Mouse (Mus musculus) left cerebral cortex, adult 11 months (tissue): ENCODE results near the gene Fancf.

Experiments
- DNase-seq: peaks from one replicate; pipeline ENCODE4 v3.0.0; 2022; ENCODE audit warnings: low spot score

The Fancf gene

GRCm38 (mm10) chr7:51840515-51840914 is 21.6 kb downstream of the Fancf start:
- DNase-seq, result no peak

DNA sequence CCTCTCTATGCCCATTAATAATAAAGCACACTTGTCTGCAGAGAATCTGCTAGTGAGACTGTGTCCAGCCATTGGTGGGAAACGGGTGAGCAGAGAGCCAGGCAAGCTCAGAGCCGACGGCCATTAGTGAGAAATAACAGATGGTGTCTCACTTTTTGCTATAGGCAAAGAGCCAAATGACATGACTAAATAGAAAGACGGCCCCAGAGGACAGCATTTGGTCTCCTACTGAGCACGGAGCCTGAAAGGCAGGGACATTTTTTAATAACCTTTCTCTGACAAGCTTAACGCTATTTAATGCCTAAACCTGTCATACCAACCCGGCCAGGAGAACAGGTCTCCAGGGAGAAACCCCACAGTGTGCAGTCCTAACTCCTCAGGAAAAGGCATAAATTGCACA is 30.1 kb downstream of the Fancf start:
- no peak for DNase-seq

DNA sequence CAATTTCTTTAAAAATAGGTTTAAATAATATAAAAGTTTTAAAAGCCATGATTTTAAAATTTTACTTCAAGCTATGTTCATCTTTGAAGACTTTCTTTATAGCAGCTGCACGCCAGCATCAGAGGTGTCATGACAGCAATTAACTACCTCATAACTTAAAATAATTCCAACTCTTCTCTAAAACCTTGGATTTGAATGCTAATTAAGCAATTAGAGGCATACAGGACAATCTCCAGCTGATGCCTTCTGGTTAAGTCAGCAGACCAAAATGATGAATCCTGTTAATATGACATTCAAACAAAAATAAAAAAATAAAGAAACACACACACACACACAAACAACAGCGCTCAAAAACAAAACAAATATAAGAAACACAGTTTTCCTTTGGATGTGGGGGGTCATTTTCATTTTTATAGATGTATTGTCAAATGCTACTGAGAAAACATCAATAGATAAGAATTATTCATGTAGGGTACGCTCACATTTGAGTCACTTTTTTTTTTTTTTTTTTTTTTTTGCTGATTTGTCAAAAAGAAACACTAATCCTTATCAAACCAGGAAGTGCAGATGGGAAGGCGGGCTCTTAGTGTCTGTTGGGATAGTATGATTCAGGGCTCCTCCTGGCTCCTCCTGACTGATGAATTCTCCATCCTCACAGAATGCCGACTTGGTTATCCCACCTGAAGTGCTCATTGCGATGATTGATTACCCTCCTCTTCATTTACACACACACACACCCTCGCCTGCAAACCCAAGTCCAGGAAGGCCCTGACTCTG is 38.3 kb downstream of the Fancf start:
- no peak for DNase-seq

DNA sequence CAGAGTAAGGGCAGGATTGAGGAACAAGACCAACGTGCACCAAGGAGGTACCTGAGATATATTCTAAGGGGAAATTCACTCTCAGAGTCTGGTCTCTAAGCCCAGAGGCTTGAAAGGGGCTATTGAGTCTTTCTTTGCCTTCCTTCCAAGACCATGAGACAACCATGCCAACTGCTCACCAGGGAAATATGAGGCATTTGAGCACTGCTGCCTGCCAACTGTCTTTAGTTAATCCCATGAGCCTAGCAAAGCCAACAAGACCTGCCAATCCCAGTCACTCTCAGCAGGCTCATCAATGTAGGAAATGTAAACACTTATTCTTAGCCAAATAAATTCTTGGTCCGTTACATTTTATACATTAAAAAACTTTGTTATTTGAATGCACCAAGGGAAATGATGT is 40.6 kb downstream of the Fancf start:
- no peak for DNase-seq

GRCm38 (mm10) chr7:51819891-51820290 is 42.2 kb downstream of the Fancf start:
- peak; percentile 23 for DNase-seq

GRCm38 (mm10) chr7:51818251-51818974 is 43.7 kb downstream of the Fancf start:
- DNase-seq, result no peak

DNA sequence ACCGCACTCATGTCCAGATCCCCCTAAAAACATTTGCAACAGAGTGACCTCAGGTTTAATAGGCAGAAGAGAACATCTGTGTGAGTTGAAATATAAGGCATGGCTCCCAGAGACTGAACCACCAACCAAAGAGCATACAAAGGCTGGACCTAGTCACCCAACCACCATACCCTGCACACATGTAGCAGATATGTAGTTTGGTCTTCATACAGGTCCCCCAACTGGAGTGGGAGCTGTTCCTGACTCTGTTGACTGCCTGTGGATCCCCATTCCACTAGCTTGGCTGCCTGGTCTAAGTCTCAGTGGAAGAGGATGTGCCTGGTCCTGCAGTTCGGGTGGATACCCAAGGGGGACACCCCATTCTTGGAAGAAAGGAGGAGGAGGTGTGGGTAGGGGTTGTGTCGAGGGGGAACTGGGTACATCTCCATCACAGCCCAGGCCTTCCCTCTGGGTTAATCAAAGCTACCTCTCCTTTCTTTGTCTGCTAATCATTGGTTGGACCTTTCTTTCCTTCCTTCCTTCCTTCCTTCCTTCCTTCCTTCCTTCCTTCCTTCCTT is 45.7 kb downstream of the Fancf start:
- DNase-seq, result no peak

DNA sequence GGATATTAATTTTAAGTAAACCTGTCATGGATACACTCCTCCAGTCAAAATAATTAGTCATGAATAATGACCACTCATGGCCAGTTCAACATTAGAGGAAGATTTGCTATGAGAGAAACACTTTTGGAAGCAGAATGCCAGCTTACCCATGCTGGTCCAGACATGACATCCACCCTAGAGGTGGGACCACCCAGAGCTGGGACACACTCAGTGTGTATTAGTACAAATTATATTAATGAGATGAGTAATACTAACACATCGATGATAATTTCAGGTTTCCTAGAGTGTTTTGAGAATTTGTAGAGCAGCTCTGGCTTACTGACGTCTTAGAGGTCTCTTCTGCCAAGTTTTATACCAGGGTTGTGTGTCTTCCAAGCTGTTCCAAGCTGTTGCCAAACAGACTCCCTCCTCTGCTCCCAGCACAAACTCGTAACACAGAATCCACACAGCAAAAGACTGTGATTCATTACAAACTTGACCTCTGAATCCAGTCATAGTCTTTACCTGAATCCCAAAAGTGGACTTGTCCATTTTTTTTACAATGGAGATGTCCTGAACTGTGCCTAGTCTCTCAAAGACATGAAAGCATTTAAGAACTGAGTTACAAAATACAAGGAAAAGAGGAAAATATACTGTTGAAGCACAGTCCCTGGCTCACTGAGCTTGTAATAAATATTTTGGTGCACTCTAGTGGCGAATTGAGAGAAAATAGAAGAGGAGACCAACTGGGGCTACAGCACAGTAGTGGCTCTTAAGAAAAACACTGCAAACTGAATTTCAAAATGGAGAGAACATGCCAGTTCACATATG is 46.4 kb downstream of the Fancf start:
- peak; percentile 13 for DNase-seq
